Mouse (Mus musculus) kidney, embryonic 15.5 days (tissue): ENCODE data around the gene Emc8. TPM values are rescaled to one million over a fixed set of nuclear protein-coding genes. Genes with fewer than 3 reads are reported as not detected.

Experiments used
- ATAC-seq: fragments of 200-750 bp; cut with Nextera tagmentation; replicated peaks from 2 replicates; pipeline ENCODE4 v1.8.0; 2017; ENCODE audit warnings: moderate TSS enrichment; ENCODE audit not compliant: low FRiP score
- H3K27ac ChIP-seq: fragments of 300-500 bp; sonication (generic); 2 replicates; pipeline ENCODE4 v1.5.1; 2015; ENCODE audit warnings: mild to moderate bottlenecking, inconsistent platforms
- H3K27me3 ChIP-seq: fragments of 300-500 bp; sonication (generic); 2 replicates; pipeline ENCODE4 v1.6.1; 2015; ENCODE audit warnings: inconsistent platforms
- H3K36me3 ChIP-seq: fragments of 300-500 bp; sonication (generic); 2 replicates; pipeline ENCODE4 v1.6.1; 2015; ENCODE audit warnings: inconsistent platforms
- H3K4me1 ChIP-seq: fragments of 300-500 bp; sonication (generic); 2 replicates; pipeline ENCODE4 v1.6.1; 2015; ENCODE audit warnings: inconsistent platforms
- H3K4me2 ChIP-seq: fragments of 300-500 bp; sonication (generic); 2 replicates; pipeline ENCODE4 v1.6.1; 2015; ENCODE audit warnings: moderate library complexity, mild to moderate bottlenecking, inconsistent platforms
- H3K4me3 ChIP-seq: fragments of 300-500 bp; sonication (generic); replicated peaks from 2 replicates; pipeline ENCODE4 v1.5.1; 2015; ENCODE audit warnings: mild to moderate bottlenecking, inconsistent platforms
- H3K9ac ChIP-seq: fragments of 300-500 bp; sonication (generic); 2 replicates; pipeline ENCODE4 v1.6.1; 2015; ENCODE audit warnings: mild to moderate bottlenecking, inconsistent platforms
- H3K9me3 ChIP-seq: fragments of 300-500 bp; sonication (generic); replicated peaks from 2 replicates; pipeline ENCODE4 v1.6.1; 2016; ENCODE audit warnings: inconsistent platforms
- WGBS: fragments of 180-500 bp; shearing (Covaris S2); methylation state at CpG from one replicate; pipeline ENCODE4 v1.1.7; 2015; ENCODE audit warnings: mixed read lengths; 5-methylcytosine and 5-hydroxymethylcytosine counted together
- polyA plus RNA-seq: library from polyadenylated mRNA; unstranded; fragments of >200 nt; fragmentation: Nextera tagmentation; extraction: Ambion mirVana; gene quantifications from 2 replicates; pipeline ENCODE4 v1.2.1, GENCODE M21; 2015

Emc8 gene
- polyA plus RNA-seq, 1 experiment from 2014 or later = 250 TPM

DNA sequence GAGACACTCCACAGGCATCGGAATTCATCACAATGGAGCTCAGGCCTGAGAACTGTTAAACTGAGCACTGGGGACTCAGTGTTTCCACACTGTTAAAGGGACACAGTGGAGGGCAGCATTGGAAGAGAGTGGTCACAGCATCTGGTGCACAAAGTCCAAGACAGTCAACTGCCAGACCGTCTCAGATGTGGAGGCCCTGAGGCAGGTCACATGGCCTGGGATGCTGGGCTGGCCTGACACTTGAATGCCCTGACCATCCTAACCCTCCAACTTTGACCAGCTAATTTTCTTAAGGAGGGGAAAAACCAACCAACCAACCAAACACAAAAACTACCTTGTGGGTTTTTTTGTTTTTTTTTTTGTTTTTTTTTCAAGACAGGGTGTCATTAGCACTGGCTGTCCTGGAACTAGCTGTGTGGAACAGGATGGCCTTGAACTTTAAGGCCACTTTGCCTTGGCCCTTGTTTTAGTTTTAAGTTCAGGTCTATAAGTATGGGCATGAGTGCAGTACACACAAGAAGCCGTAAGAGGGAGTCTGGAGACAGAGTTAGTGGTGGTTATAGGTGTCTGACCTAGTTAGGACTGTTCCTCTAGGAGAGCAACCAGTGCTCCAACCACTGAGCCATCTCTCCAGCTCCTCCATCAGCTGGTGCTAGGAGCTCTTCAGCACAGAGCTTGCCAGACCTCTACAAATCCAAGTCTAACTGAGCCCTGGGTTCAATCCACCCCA lies 2.5 kb downstream of the Emc8 start:
- Histone ChIP-seq H3K27ac (no peak overlapping the region), H3K4me2 (peak overlapping the region; percentile 81), H3K27me3 (no peaks in the 10 kb centered on the region), H3K9ac (no peak overlapping the region), H3K4me3 (peak overlapping the region; percentile 94), H3K36me3 (peaks cover 12% of the 10 kb centered on the region), H3K9me3 (no peaks in the 10 kb centered on the region), H3K4me1 (peaks cover 53% of the 10 kb centered on the region)
- ATAC-seq = no peak
- 77% methylated on average over 3 of the region's 3 CpGs for WGBS

DNA sequence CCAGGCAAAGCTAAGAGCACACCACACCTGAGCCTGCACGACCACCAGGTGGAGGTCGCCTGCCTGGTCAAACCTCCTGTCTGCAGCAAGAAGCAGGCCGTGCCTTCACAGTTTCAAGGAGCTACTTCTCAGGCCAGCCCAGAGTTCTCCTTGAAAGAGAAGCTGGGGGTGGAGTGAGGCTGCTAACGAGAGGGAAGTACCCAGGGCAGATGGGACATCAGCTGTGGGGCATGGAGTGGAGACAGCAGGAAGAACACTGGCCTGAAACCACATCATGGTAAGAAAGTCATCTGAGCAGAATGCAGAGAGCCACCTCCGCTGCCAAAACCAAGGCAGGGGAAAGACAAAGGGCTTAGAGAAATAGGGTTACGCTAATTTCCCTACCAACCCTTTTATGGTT lies 3.8 kb downstream of the Emc8 start:
- ATAC-seq = no peak
- Histone ChIP-seq H3K27ac (no peak overlapping the region), H3K4me3 (no peak overlapping the region), H3K9me3 (no peaks in the 10 kb centered on the region), H3K4me2 (no peak overlapping the region), H3K27me3 (no peaks in the 10 kb centered on the region), H3K36me3 (peaks cover 7% of the 10 kb centered on the region; the same call in 1 of the 2 replicates), H3K9ac (no peak overlapping the region), H3K4me1 (peaks cover 43% of the 10 kb centered on the region)
- WGBS = 84% methylated on average over 6 of the region's 6 CpGs

DNA sequence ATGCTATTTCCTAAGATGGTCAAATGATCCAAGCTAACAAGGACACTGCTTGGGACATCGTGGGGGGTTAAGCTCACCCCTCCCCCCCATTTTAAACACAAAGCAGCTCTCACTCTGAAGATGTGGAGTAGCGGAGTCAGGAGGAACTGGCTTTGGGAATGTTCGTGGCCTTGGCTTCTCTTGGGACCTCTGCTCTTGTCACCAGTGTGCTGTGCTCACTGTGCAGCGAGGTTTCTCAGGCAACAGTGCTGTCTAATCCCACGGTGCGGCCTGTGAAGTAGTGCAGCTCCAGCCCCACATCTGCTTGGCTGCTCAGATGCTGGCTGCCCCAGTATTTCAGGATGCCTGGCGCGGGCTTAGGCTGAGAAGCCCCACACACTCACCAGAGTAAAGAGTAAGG lies 11.0 kb downstream of the Emc8 start:
- ATAC-seq = no peak
- Histone ChIP-seq H3K9ac (no peak overlapping the region), H3K4me2 (no peak overlapping the region), H3K27me3 (no peaks in the 10 kb centered on the region), H3K4me3 (no peak overlapping the region), H3K9me3 (no peaks in the 10 kb centered on the region), H3K36me3 (peaks cover 72% of the 10 kb centered on the region), H3K27ac (no peak overlapping the region), H3K4me1 (no peaks in the 10 kb centered on the region)
- WGBS = 94% methylated on average over 8 of the region's 8 CpGs

DNA sequence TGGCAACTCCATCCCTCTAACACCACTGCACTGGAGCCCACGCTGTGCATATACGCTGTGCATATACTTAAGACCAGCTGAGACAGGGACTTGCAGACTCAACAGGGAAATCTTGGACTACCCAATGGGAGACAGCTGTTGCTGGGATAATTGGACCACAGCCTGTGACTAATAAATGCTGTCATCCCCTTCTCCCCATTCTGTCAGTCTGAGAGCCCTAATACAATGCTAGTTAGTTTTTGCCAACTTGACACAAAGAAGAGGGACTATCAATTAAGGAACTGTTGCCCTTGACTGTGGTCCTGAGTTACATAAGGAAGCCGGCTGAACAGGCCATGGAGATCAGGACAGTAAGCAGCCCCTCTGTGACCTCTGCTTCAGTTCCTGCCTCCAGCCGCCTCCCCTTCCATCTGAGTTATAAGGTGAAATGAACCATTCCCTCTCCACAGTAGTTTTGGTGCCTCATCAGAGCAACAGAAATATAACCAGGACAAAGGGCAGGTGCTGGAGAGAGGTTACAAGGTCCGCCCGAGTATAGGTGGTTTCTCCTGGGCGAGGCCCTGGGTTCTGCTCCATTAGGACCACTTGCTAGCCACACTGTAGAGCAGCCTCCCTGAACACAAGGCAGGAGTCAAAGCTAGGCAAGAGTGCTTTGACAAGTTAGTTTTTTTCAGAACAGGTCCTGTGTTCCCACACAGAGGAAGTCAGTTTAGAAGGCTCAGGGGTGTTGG lies 11.9 kb downstream of the Emc8 start:
- Histone ChIP-seq H3K4me2 (no peak overlapping the region), H3K27me3 (no peaks in the 10 kb centered on the region), H3K9ac (no peak overlapping the region), H3K4me1 (no peaks in the 10 kb centered on the region), H3K27ac (no peak overlapping the region), H3K9me3 (no peaks in the 10 kb centered on the region), H3K36me3 (peaks cover 72% of the 10 kb centered on the region), H3K4me3 (no peak overlapping the region)
- 88% methylated on average over 7 of the region's 7 CpGs for WGBS
- no peak for ATAC-seq

DNA sequence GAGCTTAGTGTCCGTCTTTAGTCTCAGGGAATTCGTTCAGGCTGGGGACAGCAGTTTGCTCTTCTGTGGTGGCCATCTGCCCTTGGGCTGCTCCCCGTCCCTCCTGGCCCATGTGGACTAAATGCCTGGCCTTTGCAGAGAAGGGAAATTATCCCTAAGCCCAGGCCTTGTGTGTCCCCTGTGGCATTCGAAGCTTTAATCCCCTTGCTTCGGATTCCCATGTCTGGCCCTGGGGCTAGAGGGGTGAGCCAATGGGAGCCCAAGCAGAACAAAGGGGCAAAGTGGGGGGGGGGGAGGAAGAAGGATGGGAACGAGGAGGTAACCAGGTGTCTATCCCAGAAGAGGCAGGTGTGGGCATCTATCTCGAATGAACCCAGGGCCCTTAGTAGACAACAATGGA lies 20.8 kb downstream of the Emc8 start, which contains the start of gene 1190005I06Rik:
Gene 1190005I06Rik (minus strand): TSS at position 101 of the 400 bp plus-strand sequence.
- no peaks in the 10 kb centered on the region for H3K27me3 ChIP-seq
- WGBS = 63% methylated on average over 7 of the region's 7 CpGs
- no peaks in the 10 kb centered on the region for H3K4me1 ChIP-seq
- H3K4me3 ChIP-seq = no peak within 1 kb of the TSS
- H3K9me3 ChIP-seq = no peaks in the 10 kb centered on the region
- no peak for ATAC-seq
- H3K36me3 ChIP-seq = no peaks in the 10 kb centered on the region
- no peak within 1 kb of the TSS for H3K4me2 ChIP-seq
- no peak within 1 kb of the TSS for H3K9ac ChIP-seq
- H3K27ac ChIP-seq = no peak within 1 kb of the TSS

DNA sequence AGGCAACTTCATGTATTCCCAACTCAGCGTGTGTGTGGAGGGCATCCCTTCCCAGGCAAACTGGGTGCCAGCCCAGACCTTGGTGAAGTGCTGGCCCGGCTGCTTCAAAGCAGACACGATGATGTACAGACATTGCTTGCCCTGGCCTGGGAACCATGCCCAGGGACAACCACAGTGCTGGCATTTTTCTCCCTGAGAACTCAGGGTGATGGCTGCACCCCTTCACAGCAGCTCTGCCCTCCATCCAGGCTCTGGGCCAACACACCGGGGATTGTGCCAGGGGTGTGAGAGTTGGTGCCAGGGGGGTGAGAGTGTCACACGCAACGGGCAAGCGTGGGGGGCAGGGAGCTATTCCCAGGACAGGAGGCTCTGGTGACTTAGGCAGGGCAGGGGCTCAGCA lies 23.7 kb downstream of the Emc8 start:
- Histone ChIP-seq H3K9ac (no peak overlapping the region), H3K4me1 (no peaks in the 10 kb centered on the region), H3K4me3 (no peak overlapping the region), H3K27me3 (no peaks in the 10 kb centered on the region), H3K4me2 (no peak overlapping the region), H3K9me3 (no peaks in the 10 kb centered on the region), H3K27ac (no peak overlapping the region), H3K36me3 (no peaks in the 10 kb centered on the region)
- 74% methylated on average over 7 of the region's 7 CpGs for WGBS
- no peak for ATAC-seq

DNA sequence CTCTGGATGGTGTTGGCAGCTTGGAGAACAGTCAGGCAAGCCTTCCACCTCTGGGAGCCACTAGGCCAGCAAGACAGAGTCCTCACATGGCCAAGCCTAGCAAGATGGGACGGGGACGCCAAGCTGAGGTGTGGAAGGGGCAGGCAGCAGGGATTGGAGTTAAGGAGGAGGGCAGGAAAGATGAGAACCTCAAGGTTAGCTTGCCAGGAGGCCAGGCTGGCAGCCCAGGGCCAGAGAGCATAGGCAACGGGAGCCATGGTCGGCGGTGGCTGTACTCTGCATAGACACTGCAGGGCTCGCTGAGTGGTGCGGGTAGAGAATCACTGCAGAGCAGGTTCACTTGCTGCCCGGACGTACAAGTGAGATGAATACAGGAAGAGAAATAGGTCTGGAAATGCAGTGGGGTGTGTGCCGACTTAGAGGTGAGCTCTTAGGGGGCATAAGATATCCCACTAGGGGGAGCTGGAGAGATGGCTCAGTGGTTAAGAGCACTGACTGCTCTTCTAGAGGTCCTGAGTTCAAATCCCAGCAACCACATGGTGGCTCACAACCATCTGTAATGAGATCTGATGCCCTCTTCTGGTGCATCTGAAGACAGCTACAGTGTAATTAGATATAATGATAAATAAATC lies 26.2 kb downstream of the Emc8 start:
- Histone ChIP-seq H3K4me2 (no peak overlapping the region), H3K27me3 (no peaks in the 10 kb centered on the region), H3K9me3 (no peaks in the 10 kb centered on the region), H3K4me3 (no peak overlapping the region), H3K27ac (no peak overlapping the region), H3K9ac (no peak overlapping the region), H3K36me3 (no peaks in the 10 kb centered on the region), H3K4me1 (no peaks in the 10 kb centered on the region)
- 75% methylated on average over 10 of the region's 10 CpGs for WGBS
- no peak for ATAC-seq

DNA sequence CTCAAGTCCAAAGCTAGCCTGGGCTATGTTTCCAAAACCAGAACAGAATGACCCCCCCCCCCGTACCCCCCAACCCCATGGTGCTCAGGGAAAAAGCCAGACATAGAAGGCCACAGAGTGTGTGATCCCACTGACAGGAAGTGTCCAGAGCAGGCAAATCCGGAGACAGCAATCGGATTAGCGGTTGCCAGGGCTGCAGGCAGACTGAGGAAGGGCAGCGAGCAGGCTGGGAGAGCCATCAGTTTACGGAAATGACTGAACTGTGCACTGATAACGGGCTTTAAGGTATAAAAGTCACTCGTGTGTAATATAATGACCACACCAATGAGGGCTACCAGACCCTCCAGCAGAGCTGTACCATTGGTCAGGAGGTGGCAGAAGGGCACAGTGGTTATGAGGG lies 27.1 kb downstream of the Emc8 start:
- no peak; the same call in 1 of the 2 replicates for ATAC-seq
- Histone ChIP-seq H3K27me3 (no peaks in the 10 kb centered on the region), H3K4me3 (no peak overlapping the region), H3K27ac (no peak overlapping the region), H3K9ac (no peak overlapping the region), H3K36me3 (no peaks in the 10 kb centered on the region), H3K4me1 (no peaks in the 10 kb centered on the region), H3K9me3 (no peaks in the 10 kb centered on the region), H3K4me2 (no peak overlapping the region)
- WGBS = 36% methylated on average over 8 of the region's 8 CpGs

DNA sequence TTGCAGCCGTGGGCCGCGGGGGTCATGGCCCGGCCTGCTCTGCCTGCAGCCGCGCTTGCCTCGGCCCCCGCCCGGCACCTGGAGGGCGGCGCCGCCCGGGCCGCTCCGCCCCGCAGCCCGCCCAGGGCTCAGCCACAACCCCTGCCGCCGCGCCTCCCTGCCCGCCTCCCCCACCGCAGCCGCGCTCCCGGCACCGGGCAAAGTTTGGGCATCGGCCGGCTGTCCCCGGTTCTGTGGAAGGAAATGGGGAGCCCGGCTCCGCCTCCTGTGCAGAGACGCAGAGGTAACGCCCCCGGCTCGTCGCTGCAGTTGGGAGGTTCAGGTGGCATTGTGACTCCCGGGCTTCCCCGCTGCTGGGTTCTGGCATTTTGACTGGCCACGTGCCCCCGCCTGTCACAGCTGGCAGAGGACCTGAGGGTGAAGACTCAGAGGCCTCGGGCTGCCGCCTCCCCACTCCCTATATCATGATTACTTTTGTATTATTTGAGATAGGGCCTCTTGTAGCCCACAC lies 34.0 kb downstream of the Emc8 start:
- Histone ChIP-seq H3K4me3 (peak overlapping the region; percentile 64), H3K4me2 (peak overlapping the region; percentile 99), H3K9ac (peak overlapping the region; percentile 51), H3K27me3 (peaks cover 48% of the 10 kb centered on the region), H3K4me1 (peaks cover 15% of the 10 kb centered on the region), H3K36me3 (no peaks in the 10 kb centered on the region), H3K27ac (no peak overlapping the region), H3K9me3 (no peaks in the 10 kb centered on the region)
- under 1% methylated on average over 41 of the region's 42 CpGs for WGBS
- ATAC-seq = peak; percentile 53

DNA sequence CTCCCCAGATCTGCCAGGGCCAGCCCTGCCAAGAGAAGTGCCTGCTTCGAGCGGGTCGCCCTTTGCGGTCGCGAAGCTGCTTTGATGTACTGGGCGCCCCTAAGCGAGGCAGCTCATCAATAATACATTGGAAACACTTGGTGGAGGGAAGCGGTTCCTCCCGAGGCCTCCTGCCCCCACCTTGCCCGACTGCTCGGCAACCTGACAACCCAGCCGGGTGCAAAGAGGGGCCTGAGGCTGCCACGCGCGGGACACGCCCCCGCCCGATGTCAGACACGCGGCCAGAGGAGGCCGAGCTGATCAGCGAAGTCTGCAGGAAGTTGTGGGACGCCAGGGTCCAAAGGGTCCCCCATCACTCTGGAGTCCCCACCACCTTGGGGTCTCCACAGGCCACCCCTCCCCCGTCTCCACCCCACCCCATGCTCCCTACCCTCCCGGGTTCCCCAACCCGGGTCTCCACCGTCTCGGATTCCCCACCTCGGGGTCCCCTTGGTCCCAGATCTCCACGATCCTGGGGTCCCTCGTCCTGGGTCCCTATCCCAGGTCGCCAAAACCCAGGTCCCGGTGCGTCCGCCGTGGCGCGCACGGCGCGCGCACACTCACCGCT lies 34.6 kb downstream of the Emc8 start:
- 1% methylated on average over 44 of the region's 44 CpGs for WGBS
- 0 out of 2 replicates have a peak, but pooled peaks have one; percentile 30 for ATAC-seq
- H3K9ac ChIP-seq = peak overlapping the region; percentile 51

DNA sequence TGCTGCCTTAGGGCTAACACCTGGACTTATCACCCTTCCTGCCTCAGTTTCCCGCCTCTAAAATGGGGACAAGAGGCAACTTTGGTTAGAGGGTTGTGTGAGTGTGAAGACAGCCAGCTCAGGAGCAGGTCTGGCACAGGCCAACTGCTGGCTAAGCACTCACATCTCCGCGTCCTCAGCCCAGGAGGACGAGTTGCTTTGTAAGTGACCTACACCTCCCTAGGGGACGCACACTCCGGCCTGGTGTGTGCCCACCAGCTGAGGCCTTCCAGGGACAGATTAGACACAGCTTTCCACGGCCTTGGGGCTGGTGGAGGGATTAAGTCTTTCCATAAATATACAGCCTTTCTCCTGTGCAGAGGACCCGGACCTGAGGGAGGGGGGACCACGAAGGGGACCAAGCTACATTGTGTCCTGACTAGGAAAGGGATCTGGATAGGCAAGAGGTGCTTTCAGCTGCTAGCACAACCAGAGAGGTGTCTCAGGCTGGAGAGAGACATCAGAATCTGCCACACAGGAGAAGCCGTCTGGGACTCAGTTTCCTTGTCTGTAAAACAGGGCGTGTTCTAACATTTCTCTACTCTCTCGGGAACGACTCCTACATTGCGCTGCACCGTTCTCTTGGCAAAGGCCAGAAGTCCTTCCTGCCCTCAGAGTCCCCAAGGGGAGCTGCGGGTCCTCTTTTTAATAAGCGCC lies 35.3 kb downstream of the Emc8 start:
- H3K36me3 ChIP-seq = no peaks in the 10 kb centered on the region
- peaks cover 15% of the 10 kb centered on the region for H3K4me1 ChIP-seq
- no peaks in the 10 kb centered on the region for H3K9me3 ChIP-seq
- peak overlapping the region; percentile 51 for H3K9ac ChIP-seq
- peak overlapping the region; percentile 99 for H3K4me2 ChIP-seq
- peaks cover 48% of the 10 kb centered on the region for H3K27me3 ChIP-seq
- WGBS = 40% methylated on average over 17 of the region's 17 CpGs
- no peak for ATAC-seq
- H3K4me3 ChIP-seq = peak overlapping the region; percentile 64
- H3K27ac ChIP-seq = no peak overlapping the region

More for the DNA sequence above, 34.6 kb downstream of the Emc8 start:
- no peak overlapping the region for H3K27ac ChIP-seq
- no peaks in the 10 kb centered on the region for H3K36me3 ChIP-seq
- peak overlapping the region; percentile 64 for H3K4me3 ChIP-seq
- H3K4me2 ChIP-seq = peak overlapping the region; percentile 99
- H3K4me1 ChIP-seq = peaks cover 15% of the 10 kb centered on the region
- peaks cover 48% of the 10 kb centered on the region for H3K27me3 ChIP-seq
- H3K9me3 ChIP-seq = no peaks in the 10 kb centered on the region
